Mouse (Mus musculus): Measurements from ENCODE around the gene Cyct. TPM values are rescaled to one million over a fixed set of nuclear protein-coding genes. Genes with fewer than 3 reads are reported as not detected.

The Cyct gene
- 4.7 TPM in 1 of 2 replicates, not detected in the other for polyA plus RNA-seq (2011; ENCODE audit: insufficient read depth, insufficient read length, low replicate concordance, missing spikeins)

- Histone ChIP-seq H3K27ac (ENCODE audit: control insufficient read depth, insufficient read depth, low read depth, low read length, poor library complexity) (no peak within 1 kb of the TSS), H3K4me1 (ENCODE audit: control insufficient read depth, insufficient read depth, low read length) (no peaks in the 10 kb centered on the region), H3K4me3 (replicated peaks; ENCODE audit: control insufficient read depth, low read depth, low read length) (no peak within 1 kb of the TSS)
- WGBS, result 82% methylated on average over 11 of the region's 11 CpGs
- TF ChIP-seq CTCF (IDR thresholded peaks at IDR 0.05; ENCODE audit: control insufficient read depth, insufficient read depth, low read length) (no peak), POLR2A (IDR thresholded peaks at IDR 0.05; ENCODE audit: borderline replicate concordance, control insufficient read depth, low read depth, low read length) (no peak)
Observed at GRCm38 (mm10) chr2:76360226-76360625, at the start of gene Cyct. Gene Cyct, minus strand, starts transcription at chr2:76360450.

- 90% methylated on average over 2 of the region's 2 CpGs for whole genome bisulfite sequencing
- no peak overlapping the region for H3K4me3 ChIP-seq (replicated peaks; ENCODE audit: control insufficient read depth, low read depth, low read length)
- no peak for TF ChIP-seq POLR2A (IDR thresholded peaks at IDR 0.05; ENCODE audit: borderline replicate concordance, control insufficient read depth, low read depth, low read length)
- TF ChIP-seq CTCF (IDR thresholded peaks at IDR 0.05; ENCODE audit: control insufficient read depth, insufficient read depth, low read length), result no peak
- H3K27ac ChIP-seq (ENCODE audit: control insufficient read depth, insufficient read depth, low read depth, low read length, poor library complexity), result no peak overlapping the region
- H3K4me1 ChIP-seq (ENCODE audit: control insufficient read depth, insufficient read depth, low read length), result no peaks in the 10 kb centered on the region
Observed at GRCm38 (mm10) chr2:76409986-76410385, 49.7 kb upstream of the Cyct start.

- Histone ChIP-seq H3K27ac (ENCODE audit: control insufficient read depth, insufficient read depth, low read depth, low read length, poor library complexity) (no peak overlapping the region), H3K4me3 (replicated peaks; ENCODE audit: control insufficient read depth, low read depth, low read length) (no peak overlapping the region), H3K4me1 (ENCODE audit: control insufficient read depth, insufficient read depth, low read length) (no peaks in the 10 kb centered on the region)
- WGBS, result 50% methylated on average over 1 of the region's 1 CpGs
- no peak for TF ChIP-seq CTCF (IDR thresholded peaks at IDR 0.05; ENCODE audit: control insufficient read depth, insufficient read depth, low read length)
- TF ChIP-seq POLR2A (IDR thresholded peaks at IDR 0.05; ENCODE audit: borderline replicate concordance, control insufficient read depth, low read depth, low read length), result no peak
Observed at GRCm38 (mm10) chr2:76409526-76409925, 49.3 kb upstream of the Cyct start.

- TF ChIP-seq CTCF (IDR thresholded peaks at IDR 0.05; ENCODE audit: control insufficient read depth, insufficient read depth, low read length) (no peak), POLR2A (IDR thresholded peaks at IDR 0.05; ENCODE audit: borderline replicate concordance, control insufficient read depth, low read depth, low read length) (no peak)
- Histone ChIP-seq H3K4me1 (ENCODE audit: control insufficient read depth, insufficient read depth, low read length) (no peaks in the 10 kb centered on the region), H3K4me3 (replicated peaks; ENCODE audit: control insufficient read depth, low read depth, low read length) (peak overlapping the region; percentile 12), H3K27ac (ENCODE audit: control insufficient read depth, insufficient read depth, low read depth, low read length, poor library complexity) (no peak overlapping the region)
- WGBS, result under 1% methylated on average over 49 of the region's 49 CpGs
Observed at GRCm38 (mm10) chr2:76406937-76407441, 46.7 kb upstream of the Cyct start.

GRCm38 (mm10) chr2:76406151-76406936, 46.1 kb upstream of the Cyct start, which contains the start of gene Osbpl6:
Gene Osbpl6, plus strand, starts transcription at chr2:76406508.
- H3K4me1 ChIP-seq (ENCODE audit: control insufficient read depth, insufficient read depth, low read length), result no peaks in the 10 kb centered on the region
- no peak within 1 kb of the TSS for H3K27ac ChIP-seq (ENCODE audit: control insufficient read depth, insufficient read depth, low read depth, low read length, poor library complexity)
- peak within 1 kb of the TSS; percentile 12 for H3K4me3 ChIP-seq (replicated peaks; ENCODE audit: control insufficient read depth, low read depth, low read length)
- TF ChIP-seq CTCF (IDR thresholded peaks at IDR 0.05; ENCODE audit: control insufficient read depth, insufficient read depth, low read length) (no peak), POLR2A (IDR thresholded peaks at IDR 0.05; ENCODE audit: borderline replicate concordance, control insufficient read depth, low read depth, low read length) (no peak)
- 1% methylated on average over 86 of the region's 89 CpGs for WGBS

GRCm38 (mm10) chr2:76405596-76406150, 45.4 kb upstream of the Cyct start:
- H3K4me3 ChIP-seq (replicated peaks; ENCODE audit: control insufficient read depth, low read depth, low read length), result no peak overlapping the region
- WGBS, result 13% methylated on average over 15 of the region's 15 CpGs
- no peaks in the 10 kb centered on the region for H3K4me1 ChIP-seq (ENCODE audit: control insufficient read depth, insufficient read depth, low read length)
- no peak for TF ChIP-seq POLR2A (IDR thresholded peaks at IDR 0.05; ENCODE audit: borderline replicate concordance, control insufficient read depth, low read depth, low read length)
- TF ChIP-seq CTCF (IDR thresholded peaks at IDR 0.05; ENCODE audit: control insufficient read depth, insufficient read depth, low read length), result no peak
- no peak overlapping the region for H3K27ac ChIP-seq (ENCODE audit: control insufficient read depth, insufficient read depth, low read depth, low read length, poor library complexity)

- no peaks in the 10 kb centered on the region for H3K4me1 ChIP-seq (ENCODE audit: control insufficient read depth, insufficient read depth, low read length)
- no peak overlapping the region for H3K27ac ChIP-seq (ENCODE audit: control insufficient read depth, insufficient read depth, low read depth, low read length, poor library complexity)
- TF ChIP-seq POLR2A (IDR thresholded peaks at IDR 0.05; ENCODE audit: borderline replicate concordance, control insufficient read depth, low read depth, low read length), result no peak
- TF ChIP-seq CTCF (IDR thresholded peaks at IDR 0.05; ENCODE audit: control insufficient read depth, insufficient read depth, low read length), result no peak
- no peak overlapping the region for H3K4me3 ChIP-seq (replicated peaks; ENCODE audit: control insufficient read depth, low read depth, low read length)
Observed at GRCm38 (mm10) chr2:76400178-76400577, 39.9 kb upstream of the Cyct start.

- no peaks in the 10 kb centered on the region for H3K4me1 ChIP-seq (ENCODE audit: control insufficient read depth, insufficient read depth, low read length)
- H3K4me3 ChIP-seq (replicated peaks; ENCODE audit: control insufficient read depth, low read depth, low read length), result no peak overlapping the region
- TF ChIP-seq POLR2A (IDR thresholded peaks at IDR 0.05; ENCODE audit: borderline replicate concordance, control insufficient read depth, low read depth, low read length) (no peak), CTCF (IDR thresholded peaks at IDR 0.05; ENCODE audit: control insufficient read depth, insufficient read depth, low read length) (no peak)
- H3K27ac ChIP-seq (ENCODE audit: control insufficient read depth, insufficient read depth, low read depth, low read length, poor library complexity), result no peak overlapping the region
Observed at GRCm38 (mm10) chr2:76386531-76386930, 26.3 kb upstream of the Cyct start.

All from bone marrow, adult 2 months (tissue).